Mouse (Mus musculus): Measurements from ENCODE around the gene Epn2.

DNA sequence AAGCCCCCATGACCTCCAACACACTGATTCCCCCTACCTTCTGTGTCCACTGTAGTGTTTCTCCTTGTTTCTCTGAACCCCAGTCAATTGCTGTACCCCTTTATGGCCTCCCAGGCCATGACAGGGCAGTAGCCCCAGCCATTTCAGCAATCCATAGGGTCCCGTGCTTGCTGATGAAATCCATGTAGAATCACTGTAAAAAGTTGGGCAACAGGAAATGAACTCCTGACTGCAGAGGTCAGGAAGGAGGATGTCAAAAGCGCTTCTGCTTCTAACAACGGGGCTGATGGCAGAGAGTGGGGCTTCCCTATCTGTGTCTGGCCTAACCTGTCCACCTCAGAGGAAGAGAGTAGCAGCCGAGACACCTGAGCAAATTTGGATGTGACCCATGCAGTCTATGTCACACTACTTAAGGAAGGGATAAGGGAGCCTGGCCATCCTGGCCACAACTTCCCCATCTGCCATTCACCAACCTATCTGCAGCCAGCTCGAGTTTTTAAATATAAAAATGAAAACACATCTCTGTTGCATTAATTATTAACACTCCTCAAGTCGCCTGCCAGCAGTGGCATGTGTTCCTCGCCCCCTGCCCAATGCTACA is 110.1 kb downstream of the Epn2 start:
- TF ChIP-seq CTCF (IDR thresholded peaks at IDR 0.05; ENCODE audit: borderline replicate concordance, insufficient read depth, low read depth, low read length) (no peak), POLR2A (IDR thresholded peaks at IDR 0.05; ENCODE audit: borderline replicate concordance, insufficient read depth, low read length) (no peak)
